16 mouse cellular contexts compared by ENCODE assay signal in the genomic region with DNA sequence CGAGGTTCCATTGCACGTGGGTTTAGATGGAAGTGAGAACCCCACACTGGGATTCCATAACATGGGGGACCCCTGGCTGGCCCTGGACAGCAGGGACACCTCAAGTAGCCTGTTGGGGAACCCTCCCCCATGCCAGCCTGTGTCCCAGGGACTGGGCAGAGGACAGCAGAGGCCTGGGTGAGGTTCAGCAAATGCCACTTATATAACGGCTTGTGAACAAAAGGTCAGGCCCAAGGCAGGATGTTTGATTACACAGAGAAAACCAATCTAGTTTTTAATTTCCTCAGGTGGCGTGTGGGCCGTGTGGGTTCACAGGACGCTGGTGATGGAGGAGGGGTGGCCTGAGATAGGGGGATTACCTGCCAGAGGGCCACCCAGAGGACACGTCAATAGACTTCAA.
"Had no signal": no experiment of that assay in that cellular context is flagged by ENCODE, and none has a peak within 500 bp of the region (broad histone marks: within the 10 kb centered on the region; RNA-seq: fewer than 3 reads in every experiment).

No protein-coding gene starts in this region.

- DNase-seq: heart, postnatal 10 days; heart, postnatal 14 days; heart, postnatal 36 days; heart, postnatal 4 days; kidney, adult 11 months; kidney, adult 18-20 months; kidney, adult 2 months; kidney, adult 8-10 months; kidney, adult 9 months; kidney, postnatal 10 days; kidney, postnatal 14 days; kidney, postnatal 25 days; kidney, postnatal 36 days; kidney, postnatal 4 days; layer of hippocampus, adult 9-11 months; layer of hippocampus, postnatal 36 days had no signal
